Comparison of ENCODE assay signal across 9 mouse cellular contexts in the genomic region with DNA sequence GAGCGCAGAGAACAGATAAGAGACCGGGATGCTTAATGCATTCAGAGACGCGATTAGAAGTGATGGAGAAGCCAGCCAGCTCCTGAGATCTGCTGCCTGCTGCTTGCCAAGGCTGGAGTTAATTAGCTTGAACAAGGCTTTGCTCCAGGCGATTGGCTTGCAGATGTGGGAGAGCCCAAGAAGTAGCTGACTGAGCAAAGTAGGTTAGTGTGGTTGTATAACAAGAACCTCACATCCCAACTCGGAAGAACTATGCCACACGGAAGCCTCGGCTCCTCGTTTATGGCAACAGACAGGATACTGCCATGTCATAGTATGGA.
DNase-seq lines count a peak whose midpoint lies in the region; ATAC-seq lines count a peak whose summit lies in the region.
"Had no signal": no experiment of that assay in that cellular context is flagged by ENCODE, and none has a peak within 500 bp of the region (broad histone marks: within the 10 kb centered on the region; RNA-seq: fewer than 3 reads in every experiment).

No protein-coding gene starts in this region.

- ATAC-seq in heart, embryonic 11.5 days (replicated peaks; ENCODE audit: insufficient number of reproducible peaks, low FRiP score, low TSS enrichment), result no peak
- ATAC-seq in embryonic facial prominence, embryonic 11.5 days (replicated peaks; ENCODE audit: insufficient number of reproducible peaks, low FRiP score, low TSS enrichment, low read depth), result 0 out of 2 replicates have a peak, but pooled peaks have one; percentile 34
- no peak; the same call in 1 of the 2 replicates for ATAC-seq in kidney, embryonic 14.5 days (ENCODE audit: low FRiP score, low TSS enrichment)

- H3K4me1 ChIP-seq in heart, embryonic 11.5 days (ENCODE audit: control insufficient read depth, insufficient read depth, low read length), result no peaks in the 10 kb centered on the region
- no peaks in the 10 kb centered on the region for H3K4me1 ChIP-seq in embryonic facial prominence, embryonic 11.5 days (ENCODE audit: control insufficient read depth, insufficient read depth, low read length)
- H3K4me1 ChIP-seq in kidney, embryonic 14.5 days (ENCODE audit: control insufficient read depth, insufficient read depth, low read length), result no peaks in the 10 kb centered on the region

- no peaks in the 10 kb centered on the region for H3K27me3 ChIP-seq in heart, embryonic 11.5 days (ENCODE audit: control insufficient read depth, insufficient read depth, low read length)
- no peaks in the 10 kb centered on the region for H3K27me3 ChIP-seq in embryonic facial prominence, embryonic 11.5 days (ENCODE audit: control insufficient read depth, insufficient read depth, low read length)
- no peaks in the 10 kb centered on the region for H3K27me3 ChIP-seq in kidney, embryonic 14.5 days (ENCODE audit: control insufficient read depth, insufficient read depth, low read length)
- H3K27me3 ChIP-seq: CH12.LX had no signal

- no peak overlapping the region for H3K9ac ChIP-seq in heart, embryonic 11.5 days (ENCODE audit: low read depth, low read length)
- H3K9ac ChIP-seq in embryonic facial prominence, embryonic 11.5 days (replicated peaks; ENCODE audit: low read length), result no peak overlapping the region
- H3K9ac ChIP-seq in kidney, embryonic 14.5 days (ENCODE audit: low read depth, low read length), result no peak overlapping the region

- no peaks in the 10 kb centered on the region for H3K36me3 ChIP-seq in heart, embryonic 11.5 days (ENCODE audit: control insufficient read depth, insufficient read depth, low read length)
- H3K36me3 ChIP-seq in embryonic facial prominence, embryonic 11.5 days (replicated peaks; ENCODE audit: control insufficient read depth, insufficient read depth, low read depth, low read length), result no peaks in the 10 kb centered on the region
- H3K36me3 ChIP-seq in kidney, embryonic 14.5 days (ENCODE audit: control insufficient read depth, insufficient read depth, low read length), result no peaks in the 10 kb centered on the region

- 51% methylated on average over 9 of the region's 9 CpGs for WGBS in heart, embryonic 11.5 days (ENCODE audit: insufficient replicate concordance)
- 43% methylated on average over 9 of the region's 9 CpGs for WGBS in embryonic facial prominence, embryonic 11.5 days
- 78% methylated on average over 9 of the region's 9 CpGs for WGBS in kidney, embryonic 14.5 days

- no peaks in the 10 kb centered on the region for H3K9me3 ChIP-seq in heart, embryonic 11.5 days (replicated peaks; ENCODE audit: control insufficient read depth, low read length)
- no peaks in the 10 kb centered on the region for H3K9me3 ChIP-seq in embryonic facial prominence, embryonic 11.5 days (replicated peaks; ENCODE audit: control insufficient read depth, low read length)
- H3K9me3 ChIP-seq in kidney, embryonic 14.5 days (ENCODE audit: control insufficient read depth, low read length), result no peaks in the 10 kb centered on the region

- H3K4me2 ChIP-seq in heart, embryonic 11.5 days, result no peak overlapping the region
- H3K4me2 ChIP-seq in embryonic facial prominence, embryonic 11.5 days (ENCODE audit: low read depth, low read length), result no peak overlapping the region
- H3K4me2 ChIP-seq in kidney, embryonic 14.5 days (replicated peaks; ENCODE audit: low read depth, low read length), result no peak overlapping the region

- H3K27ac ChIP-seq in heart, embryonic 11.5 days (ENCODE audit: low read depth, low read length), result no peak overlapping the region
- no peak overlapping the region for H3K27ac ChIP-seq in embryonic facial prominence, embryonic 11.5 days (replicated peaks; ENCODE audit: low read depth, low read length)
- no peak overlapping the region for H3K27ac ChIP-seq in kidney, embryonic 14.5 days (ENCODE audit: low read depth, low read length)

- H3K4me3 ChIP-seq in heart, embryonic 11.5 days (ENCODE audit: low read depth, low read length), result no peak overlapping the region
- no peak overlapping the region for H3K4me3 ChIP-seq in embryonic facial prominence, embryonic 11.5 days (ENCODE audit: low read depth, low read length)
- no peak overlapping the region for H3K4me3 ChIP-seq in kidney, embryonic 14.5 days (ENCODE audit: low read length)

- peak; percentile 2 to 32 for DNase-seq in heart, adult 9 months (ENCODE audit: low spot score in 2 of 2)
- DNase-seq in embryonic facial prominence, embryonic 11.5 days (ENCODE audit: low spot score), result peak; percentile 39
- peak; percentile 17 to 37 for DNase-seq in layer of hippocampus, postnatal 36 days
- peak; percentile 77 for DNase-seq in retina, postnatal 1 day
- no peak for DNase-seq in spleen, postnatal 36 days (ENCODE audit: low spot score in 2 of 2)
- DNase-seq in spleen, adult 18-20 months, result no peak

Comparison
In these comparisons a context has a peak if more than half of its experiments do, and no peak if none do; other contexts are left out.
1. DNase-seq: peak in heart, adult 9 months (2 of 2), embryonic facial prominence, embryonic 11.5 days (single experiment), layer of hippocampus, postnatal 36 days (2 of 2) and retina, postnatal 1 day (single experiment); none in spleen, postnatal 36 days (0 of 2) and spleen, adult 18-20 months (0 of 2).